ENCODE assay signal across 39 mouse cellular contexts in genomic region chr17:27677756-27678155, GRCm38 (mm10). TPM values are rescaled to one million over a fixed set of nuclear protein-coding genes. Genes with fewer than 3 reads are reported as not detected.
DNase-seq lines count a peak whose midpoint lies in the region; ATAC-seq and TF ChIP-seq lines count a peak whose summit lies in the region.
"Had no signal": no experiment of that assay in that cellular context is flagged by ENCODE, and none has a peak within 500 bp of the region (broad histone marks: within the 10 kb centered on the region; RNA-seq: fewer than 3 reads in every experiment).

No protein-coding gene starts in this region.

- WGBS in forebrain, embryonic 12.5 days: 91% methylated on average over 5 of the region's 5 CpGs
- 89% methylated on average over 5 of the region's 5 CpGs for WGBS in forebrain, embryonic 11.5 days
- WGBS in hindbrain, embryonic 13.5 days: 84% methylated on average over 5 of the region's 5 CpGs
- 84% methylated on average over 5 of the region's 5 CpGs for WGBS in hindbrain, embryonic 10.5 days
- WGBS in midbrain, embryonic 13.5 days: 80% methylated on average over 5 of the region's 5 CpGs
- 81% methylated on average over 5 of the region's 5 CpGs for WGBS in midbrain, postnatal 0 days
- WGBS in olfactory bulb, adult 2 months: 43% methylated on average over 5 of the region's 5 CpGs

- no peaks in the 10 kb centered on the region for H3K9me3 ChIP-seq in forebrain, embryonic 12.5 days
- no peaks in the 10 kb centered on the region for H3K9me3 ChIP-seq in forebrain, embryonic 11.5 days (ENCODE audit: control insufficient read depth, low read length)
- no peaks in the 10 kb centered on the region for H3K9me3 ChIP-seq in hindbrain, embryonic 13.5 days
- no peaks in the 10 kb centered on the region for H3K9me3 ChIP-seq in hindbrain, embryonic 10.5 days
- H3K9me3 ChIP-seq in midbrain, embryonic 13.5 days: no peaks in the 10 kb centered on the region
- no peaks in the 10 kb centered on the region for H3K9me3 ChIP-seq in midbrain, postnatal 0 days (ENCODE audit: low read length)
- H3K9me3 ChIP-seq: heart, embryonic 13.5 days; limb, embryonic 12.5 days; liver, embryonic 15.5 days had no signal

- DNase-seq in forebrain, embryonic 11.5 days (ENCODE audit: low spot score): no peak
- no peak for DNase-seq in hindbrain, embryonic 10.5 days (ENCODE audit: low spot score)
- no peak for DNase-seq in midbrain, postnatal 0 days (ENCODE audit: low spot score)
- DNase-seq in spleen, adult 12 weeks (ENCODE audit: low spot score): no peak
- DNase-seq: adrenal gland, adult 2 months; cerebellum, adult 8-10 months; cerebellum, postnatal 25 days; gastrocnemius, postnatal 10 days; heart, postnatal 10 days; kidney, adult 2 months; kidney, postnatal 4 days; layer of hippocampus, adult 9-11 months; lung, embryonic 14.5 days; lung, postnatal 14 days; right cerebral cortex, adult 18-20 months; right cerebral cortex, postnatal 4 days; thymus, postnatal 4 days had no signal

- peak overlapping the region; percentile 91; the same call in 1 of the 2 replicates for H3K27ac ChIP-seq in forebrain, embryonic 12.5 days
- no peak overlapping the region for H3K27ac ChIP-seq in forebrain, embryonic 11.5 days (ENCODE audit: low read depth, low read length)
- H3K27ac ChIP-seq in hindbrain, embryonic 13.5 days: peak overlapping the region; percentile 93
- H3K27ac ChIP-seq in hindbrain, embryonic 10.5 days: no peak overlapping the region
- peak overlapping the region; percentile 74; the same call in 1 of the 2 replicates for H3K27ac ChIP-seq in midbrain, embryonic 13.5 days
- no peak overlapping the region for H3K27ac ChIP-seq in midbrain, postnatal 0 days (ENCODE audit: low read depth, low read length)
- peak overlapping the region; percentile 18; the same call in 1 of the 2 replicates for H3K27ac ChIP-seq in olfactory bulb, adult 2 months (ENCODE audit: insufficient read depth, low read depth, low read length)
- H3K27ac ChIP-seq: heart, embryonic 13.5 days; kidney, postnatal 0 days; limb, embryonic 12.5 days; liver, embryonic 15.5 days had no signal

- H3K27me3 ChIP-seq in forebrain, embryonic 12.5 days: no peaks in the 10 kb centered on the region
- H3K27me3 ChIP-seq in forebrain, embryonic 11.5 days (ENCODE audit: control insufficient read depth, insufficient read depth, low read length): no peaks in the 10 kb centered on the region
- H3K27me3 ChIP-seq in hindbrain, embryonic 13.5 days: no peaks in the 10 kb centered on the region
- 0 out of 2 replicates have a peak, but pooled peaks cover under 1% of the 10 kb centered on the region for H3K27me3 ChIP-seq in hindbrain, embryonic 10.5 days (ENCODE audit: insufficient read depth, poor library complexity, severe bottlenecking)
- 0 out of 2 replicates have a peak, but pooled peaks cover 1% of the 10 kb centered on the region for H3K27me3 ChIP-seq in midbrain, embryonic 13.5 days
- no peaks in the 10 kb centered on the region for H3K27me3 ChIP-seq in midbrain, postnatal 0 days (ENCODE audit: insufficient read depth, low read length)
- H3K27me3 ChIP-seq: CH12.LX; limb, embryonic 12.5 days had no signal

- H3K9ac ChIP-seq in forebrain, embryonic 12.5 days: no peak overlapping the region
- no peak overlapping the region for H3K9ac ChIP-seq in forebrain, embryonic 11.5 days (ENCODE audit: low read length)
- no peak overlapping the region for H3K9ac ChIP-seq in hindbrain, embryonic 13.5 days
- no peak overlapping the region for H3K9ac ChIP-seq in midbrain, embryonic 13.5 days (replicated peaks)
- no peak overlapping the region for H3K9ac ChIP-seq in midbrain, postnatal 0 days (replicated peaks; ENCODE audit: low read length, poor library complexity, severe bottlenecking)
- H3K9ac ChIP-seq: heart, embryonic 13.5 days; limb, embryonic 12.5 days; liver, embryonic 15.5 days; lung, embryonic 14.5 days had no signal

- H3K36me3 ChIP-seq in forebrain, embryonic 12.5 days (replicated peaks): no peaks in the 10 kb centered on the region
- no peaks in the 10 kb centered on the region for H3K36me3 ChIP-seq in forebrain, embryonic 11.5 days (ENCODE audit: control insufficient read depth, insufficient read depth, low read length)
- no peaks in the 10 kb centered on the region for H3K36me3 ChIP-seq in hindbrain, embryonic 13.5 days
- no peaks in the 10 kb centered on the region for H3K36me3 ChIP-seq in hindbrain, embryonic 10.5 days
- H3K36me3 ChIP-seq in midbrain, embryonic 13.5 days: no peaks in the 10 kb centered on the region
- no peaks in the 10 kb centered on the region for H3K36me3 ChIP-seq in midbrain, postnatal 0 days (ENCODE audit: insufficient read depth, low read length)
- H3K36me3 ChIP-seq: heart, embryonic 13.5 days; limb, embryonic 12.5 days; liver, embryonic 15.5 days had no signal

- no peak overlapping the region for H3K4me2 ChIP-seq in forebrain, embryonic 12.5 days
- no peak overlapping the region for H3K4me2 ChIP-seq in forebrain, embryonic 11.5 days (ENCODE audit: low read depth, low read length, severe bottlenecking)
- H3K4me2 ChIP-seq in hindbrain, embryonic 13.5 days: no peak overlapping the region
- no peak overlapping the region for H3K4me2 ChIP-seq in midbrain, embryonic 13.5 days (replicated peaks)
- no peak overlapping the region for H3K4me2 ChIP-seq in midbrain, postnatal 0 days (ENCODE audit: low read depth, low read length, poor library complexity, severe bottlenecking)
- H3K4me2 ChIP-seq: heart, embryonic 13.5 days; limb, embryonic 12.5 days; liver, embryonic 15.5 days; lung, embryonic 14.5 days had no signal

- H3K4me1 ChIP-seq in forebrain, embryonic 12.5 days: peaks cover 29% of the 10 kb centered on the region
- peaks cover 8% of the 10 kb centered on the region; the same call in 1 of the 2 replicates for H3K4me1 ChIP-seq in forebrain, embryonic 11.5 days (replicated peaks; ENCODE audit: control insufficient read depth, insufficient read depth, low read length)
- H3K4me1 ChIP-seq in hindbrain, embryonic 13.5 days (replicated peaks): peaks cover 36% of the 10 kb centered on the region
- peaks cover 19% of the 10 kb centered on the region for H3K4me1 ChIP-seq in hindbrain, embryonic 10.5 days (replicated peaks)
- peaks cover 28% of the 10 kb centered on the region for H3K4me1 ChIP-seq in midbrain, embryonic 13.5 days (replicated peaks)
- H3K4me1 ChIP-seq in midbrain, postnatal 0 days (ENCODE audit: insufficient read depth, low read length): no peaks in the 10 kb centered on the region
- H3K4me1 ChIP-seq in olfactory bulb, adult 2 months (ENCODE audit: control insufficient read depth, insufficient read depth, low read length): peaks cover 56% of the 10 kb centered on the region
- H3K4me1 ChIP-seq: limb, embryonic 12.5 days; liver, embryonic 15.5 days had no signal

- H3K4me3 ChIP-seq in forebrain, embryonic 12.5 days (replicated peaks): no peak overlapping the region
- no peak overlapping the region for H3K4me3 ChIP-seq in forebrain, embryonic 11.5 days (ENCODE audit: low read depth, low read length)
- H3K4me3 ChIP-seq in hindbrain, embryonic 13.5 days: no peak overlapping the region
- H3K4me3 ChIP-seq in hindbrain, embryonic 10.5 days: no peak overlapping the region
- no peak overlapping the region for H3K4me3 ChIP-seq in midbrain, embryonic 13.5 days (replicated peaks)
- H3K4me3 ChIP-seq in midbrain, postnatal 0 days (ENCODE audit: low read depth, low read length): no peak overlapping the region
- H3K4me3 ChIP-seq in olfactory bulb, adult 2 months (ENCODE audit: insufficient read depth, low read depth, low read length): no peak overlapping the region
- H3K4me3 ChIP-seq: heart, embryonic 13.5 days; limb, embryonic 12.5 days; liver, embryonic 15.5 days had no signal

- ATAC-seq in forebrain, embryonic 12.5 days (ENCODE audit: low FRiP score): no peak
- ATAC-seq in forebrain, embryonic 11.5 days (replicated peaks; ENCODE audit: low FRiP score): no peak
- no peak for ATAC-seq in hindbrain, embryonic 13.5 days (ENCODE audit: low FRiP score)
- ATAC-seq in midbrain, embryonic 13.5 days: no peak
- ATAC-seq in midbrain, postnatal 0 days (ENCODE audit: low FRiP score): no peak
- ATAC-seq: activated CD4-positive, CD25-positive, alpha-beta regulatory T cell, adult 4 months had no signal

- TF ChIP-seq POLR2A in olfactory bulb, adult 2 months (IDR thresholded peaks at IDR 0.05; ENCODE audit: insufficient read depth, low read depth, low read length): no peak

- no peak for TF ChIP-seq CTCF in midbrain, postnatal 0 days (IDR thresholded peaks at IDR 0.05)
- TF ChIP-seq CTCF in olfactory bulb, adult 2 months (IDR thresholded peaks at IDR 0.05; ENCODE audit: insufficient read depth, low read depth, low read length): no peak

RNA-seq across cellular contexts. Expression of gene Pacsin1, which starts 22.4 kb away (rescaled TPM):
- polyA plus RNA-seq in forebrain, embryonic 12.5 days (2016; fragmentation: Nextera tagmentation; extraction: Ambion mirVana): 9.0 and 12.7 TPM in 2 replicates
- polyA plus RNA-seq in forebrain, embryonic 11.5 days (2014; fragmentation: Nextera tagmentation; extraction: Ambion mirVana): 4.7 and 5.3 TPM in 2 replicates
- polyA plus RNA-seq in hindbrain, embryonic 13.5 days (2015; fragmentation: Nextera tagmentation; extraction: Ambion mirVana): 27.9 and 31.0 TPM in 2 replicates
- polyA plus RNA-seq in hindbrain, embryonic 10.5 days (2016; fragmentation: Nextera tagmentation; extraction: Ambion mirVana): 3.4 and 3.6 TPM in 2 replicates
- polyA plus RNA-seq in midbrain, embryonic 13.5 days (2015; fragmentation: Nextera tagmentation; extraction: Ambion mirVana): 19.9 and 23.6 TPM in 2 replicates
- total RNA-seq in midbrain, postnatal 0 days (2014; rRNA removed): 47.0 and 50.3 TPM in 2 replicates
- 85.2 and 87.6 TPM in 2 replicates for polyA plus RNA-seq in midbrain, postnatal 0 days (2015; fragmentation: Nextera tagmentation; extraction: Ambion mirVana)
- polyA plus RNA-seq in olfactory bulb, adult 2 months (2012; ENCODE audit: insufficient read depth, insufficient read length, low replicate concordance, missing spikeins): 329 TPM in 1 of 2 replicates, not detected in the other
- total RNA-seq: hematopoietic stem cell, adult 5-6 weeks; liver, adult 2 months had no signal
- polyA plus RNA-seq: C2C12 had no signal

RNA-seq across cellular contexts. Expression of gene Rps10, which starts 41.3 kb away (rescaled TPM):
- 699 and 734 TPM in 2 replicates for polyA plus RNA-seq in forebrain, embryonic 12.5 days (2016; fragmentation: Nextera tagmentation; extraction: Ambion mirVana)
- polyA plus RNA-seq in forebrain, embryonic 11.5 days (2014; fragmentation: Nextera tagmentation; extraction: Ambion mirVana): 803 and 835 TPM in 2 replicates
- 565 and 583 TPM in 2 replicates for polyA plus RNA-seq in hindbrain, embryonic 13.5 days (2015; fragmentation: Nextera tagmentation; extraction: Ambion mirVana)
- polyA plus RNA-seq in hindbrain, embryonic 10.5 days (2016; fragmentation: Nextera tagmentation; extraction: Ambion mirVana): 827 and 832 TPM in 2 replicates
- 570 and 610 TPM in 2 replicates for polyA plus RNA-seq in midbrain, embryonic 13.5 days (2015; fragmentation: Nextera tagmentation; extraction: Ambion mirVana)
- total RNA-seq in midbrain, postnatal 0 days (2014; rRNA removed): 1,349 and 1,717 TPM in 2 replicates
- 447 and 461 TPM in 2 replicates for polyA plus RNA-seq in midbrain, postnatal 0 days (2015; fragmentation: Nextera tagmentation; extraction: Ambion mirVana)
- 934 TPM in 1 of 2 replicates, not detected in the other for polyA plus RNA-seq in olfactory bulb, adult 2 months (2012; ENCODE audit: insufficient read depth, insufficient read length, low replicate concordance, missing spikeins)

RNA-seq across cellular contexts. Expression of gene RPS10-NUDT3, which starts 42.7 kb away (rescaled TPM):
- not detected in 2 replicates for polyA plus RNA-seq in forebrain, embryonic 12.5 days (2016; fragmentation: Nextera tagmentation; extraction: Ambion mirVana)
- not detected in 2 replicates for polyA plus RNA-seq in forebrain, embryonic 11.5 days (2014; fragmentation: Nextera tagmentation; extraction: Ambion mirVana)
- polyA plus RNA-seq in hindbrain, embryonic 13.5 days (2015; fragmentation: Nextera tagmentation; extraction: Ambion mirVana): not detected in 2 replicates
- 0.86 TPM in 1 of 2 replicates, not detected in the other for polyA plus RNA-seq in hindbrain, embryonic 10.5 days (2016; fragmentation: Nextera tagmentation; extraction: Ambion mirVana)
- not detected in 2 replicates for polyA plus RNA-seq in midbrain, embryonic 13.5 days (2015; fragmentation: Nextera tagmentation; extraction: Ambion mirVana)
- total RNA-seq in midbrain, postnatal 0 days (2014; rRNA removed): not detected in 2 replicates
- not detected in 2 replicates for polyA plus RNA-seq in midbrain, postnatal 0 days (2015; fragmentation: Nextera tagmentation; extraction: Ambion mirVana)
- polyA plus RNA-seq in olfactory bulb, adult 2 months (2012; ENCODE audit: insufficient read depth, insufficient read length, low replicate concordance, missing spikeins): not detected in 2 replicates
- total RNA-seq: adrenal gland, adult 2 months; adrenal gland, postnatal 4 days; CH12.LX; ES-E14; gastrocnemius, postnatal 10 days; hematopoietic stem cell, adult 5-6 weeks; left cerebral cortex, adult 18-20 months; liver, adult 2 months had no signal
- polyA plus RNA-seq: activated CD4-positive, CD25-positive, alpha-beta regulatory T cell, adult 4 months; adrenal gland, adult 2 months; C2C12; embryonic facial prominence, embryonic 11.5 days; gonadal fat pad, adult 2 months; heart, embryonic 13.5 days; intestine, embryonic 14.5 days; kidney, adult 2 months; kidney, postnatal 0 days; limb, embryonic 12.5 days; liver, adult 2 months; liver, embryonic 15.5 days; lung, embryonic 14.5 days; thymus, postnatal 0 days had no signal

RNA-seq across cellular contexts. Expression of gene Spdef, which starts 51.0 kb away (rescaled TPM):
- polyA plus RNA-seq in forebrain, embryonic 12.5 days (2016; fragmentation: Nextera tagmentation; extraction: Ambion mirVana): 0.37 TPM in 1 of 2 replicates, not detected in the other
- 0.15 TPM in 1 of 2 replicates, not detected in the other for polyA plus RNA-seq in forebrain, embryonic 11.5 days (2014; fragmentation: Nextera tagmentation; extraction: Ambion mirVana)
- polyA plus RNA-seq in hindbrain, embryonic 13.5 days (2015; fragmentation: Nextera tagmentation; extraction: Ambion mirVana): 0.60 TPM in 2 replicates
- 0.13 and 0.31 TPM in 2 replicates for polyA plus RNA-seq in hindbrain, embryonic 10.5 days (2016; fragmentation: Nextera tagmentation; extraction: Ambion mirVana)
- 0.90 and 1.3 TPM in 2 replicates for polyA plus RNA-seq in midbrain, embryonic 13.5 days (2015; fragmentation: Nextera tagmentation; extraction: Ambion mirVana)
- 3.7 and 4.0 TPM in 2 replicates for total RNA-seq in midbrain, postnatal 0 days (2014; rRNA removed)
- 3.9 and 4.7 TPM in 2 replicates for polyA plus RNA-seq in midbrain, postnatal 0 days (2015; fragmentation: Nextera tagmentation; extraction: Ambion mirVana)
- not detected in 2 replicates for polyA plus RNA-seq in olfactory bulb, adult 2 months (2012; ENCODE audit: insufficient read depth, insufficient read length, low replicate concordance, missing spikeins)
- total RNA-seq: CH12.LX; ES-E14; heart, adult 8-10 months; hematopoietic stem cell, adult 5-6 weeks; liver, adult 2 months; neutrophil, adult 5-6 weeks had no signal
- polyA plus RNA-seq: C2C12; embryonic facial prominence, embryonic 11.5 days; liver, embryonic 15.5 days had no signal

RNA-seq across cellular contexts. Expression of gene Nudt3, which starts 54.5 kb away (rescaled TPM):
- polyA plus RNA-seq in forebrain, embryonic 12.5 days (2016; fragmentation: Nextera tagmentation; extraction: Ambion mirVana): 170 and 178 TPM in 2 replicates
- 50.5 and 56.8 TPM in 2 replicates for polyA plus RNA-seq in forebrain, embryonic 11.5 days (2014; fragmentation: Nextera tagmentation; extraction: Ambion mirVana)
- polyA plus RNA-seq in hindbrain, embryonic 13.5 days (2015; fragmentation: Nextera tagmentation; extraction: Ambion mirVana): 225 and 235 TPM in 2 replicates
- 90.6 and 145 TPM in 2 replicates for polyA plus RNA-seq in hindbrain, embryonic 10.5 days (2016; fragmentation: Nextera tagmentation; extraction: Ambion mirVana)
- polyA plus RNA-seq in midbrain, embryonic 13.5 days (2015; fragmentation: Nextera tagmentation; extraction: Ambion mirVana): 223 and 227 TPM in 2 replicates
- total RNA-seq in midbrain, postnatal 0 days (2014; rRNA removed): 280 and 286 TPM in 2 replicates
- 203 and 211 TPM in 2 replicates for polyA plus RNA-seq in midbrain, postnatal 0 days (2015; fragmentation: Nextera tagmentation; extraction: Ambion mirVana)
- 554 TPM in 1 of 2 replicates, not detected in the other for polyA plus RNA-seq in olfactory bulb, adult 2 months (2012; ENCODE audit: insufficient read depth, insufficient read length, low replicate concordance, missing spikeins)

Comparison
In these comparisons a context has a peak if more than half of its experiments do, and no peak if none do; other contexts are left out.
1. H3K27ac ChIP-seq: peak in forebrain, embryonic 12.5 days (single experiment), hindbrain, embryonic 13.5 days (single experiment), midbrain, embryonic 13.5 days (single experiment) and olfactory bulb, adult 2 months (single experiment); none in forebrain, embryonic 11.5 days (single experiment), hindbrain, embryonic 10.5 days (single experiment) and midbrain, postnatal 0 days (single experiment).